In the genomic region with DNA sequence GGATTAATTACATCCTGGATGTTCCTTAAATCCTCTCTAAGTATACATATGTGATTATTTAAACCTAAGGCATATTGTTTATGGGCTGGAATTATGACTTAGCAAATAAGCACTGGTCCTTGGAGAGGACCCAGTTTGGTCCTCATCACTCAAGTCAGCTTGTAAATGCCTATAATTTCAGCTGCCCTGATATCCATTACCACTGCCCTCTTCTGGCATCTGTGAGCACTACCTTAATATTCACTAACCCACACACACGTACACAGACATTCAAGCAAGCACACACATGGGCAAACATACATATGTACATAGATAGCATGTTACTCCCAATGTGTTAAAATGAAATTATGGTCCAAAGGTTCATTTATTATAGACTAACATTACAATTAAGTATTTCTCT, we compare ENCODE assay signal across 16 mouse cellular contexts.
DNase-seq lines count a peak whose midpoint lies in the region; ATAC-seq and TF ChIP-seq lines count a peak whose summit lies in the region.
"Had no signal": no experiment of that assay in that cellular context is flagged by ENCODE, and none has a peak within 500 bp of the region (broad histone marks: within the 10 kb centered on the region; RNA-seq: fewer than 3 reads in every experiment).

No protein-coding gene starts in this region.

- intact Hi-C loops in gastrocnemius, postnatal 36 days (cut with DNase I): no loop called here

- no peak overlapping the region for H3K4me2 ChIP-seq in intestine, postnatal 0 days (replicated peaks; ENCODE audit: low read depth)
- H3K4me2 ChIP-seq in intestine, embryonic 15.5 days (replicated peaks): no peak overlapping the region
- H3K4me2 ChIP-seq in neural tube, embryonic 12.5 days (replicated peaks): no peak overlapping the region
- no peak overlapping the region for H3K4me2 ChIP-seq in neural tube, embryonic 15.5 days
- H3K4me2 ChIP-seq: embryonic facial prominence, embryonic 13.5 days; hindbrain, embryonic 15.5 days had no signal

- no peak overlapping the region for H3K9ac ChIP-seq in intestine, postnatal 0 days (ENCODE audit: low read depth, low read length)
- H3K9ac ChIP-seq in intestine, embryonic 15.5 days: no peak overlapping the region
- no peak overlapping the region for H3K9ac ChIP-seq in neural tube, embryonic 12.5 days
- no peak overlapping the region for H3K9ac ChIP-seq in neural tube, embryonic 15.5 days (replicated peaks)
- H3K9ac ChIP-seq: embryonic facial prominence, embryonic 13.5 days; hindbrain, embryonic 15.5 days had no signal

- H3K36me3 ChIP-seq in intestine, postnatal 0 days (ENCODE audit: control insufficient read depth, insufficient read depth): no peaks in the 10 kb centered on the region
- no peaks in the 10 kb centered on the region for H3K36me3 ChIP-seq in intestine, embryonic 15.5 days
- no peaks in the 10 kb centered on the region for H3K36me3 ChIP-seq in neural tube, embryonic 12.5 days
- no peaks in the 10 kb centered on the region for H3K36me3 ChIP-seq in neural tube, embryonic 15.5 days
- H3K36me3 ChIP-seq: embryonic facial prominence, embryonic 13.5 days; hindbrain, embryonic 15.5 days had no signal

- no peak for TF ChIP-seq CTCF in cerebellum, adult 2 months (IDR thresholded peaks at IDR 0.05; ENCODE audit: borderline replicate concordance, insufficient read depth, low read depth, low read length)
- peak; percentile 30; the same call in 1 of the 2 replicates for TF ChIP-seq CTCF in intestine, postnatal 0 days (IDR thresholded peaks at IDR 0.05; ENCODE audit: low read depth)

- H3K9me3 ChIP-seq in intestine, postnatal 0 days (ENCODE audit: control insufficient read depth): no peaks in the 10 kb centered on the region
- no peaks in the 10 kb centered on the region for H3K9me3 ChIP-seq in intestine, embryonic 15.5 days
- no peaks in the 10 kb centered on the region for H3K9me3 ChIP-seq in neural tube, embryonic 12.5 days
- H3K9me3 ChIP-seq in neural tube, embryonic 15.5 days (replicated peaks): no peaks in the 10 kb centered on the region
- H3K9me3 ChIP-seq: embryonic facial prominence, embryonic 13.5 days; hindbrain, embryonic 15.5 days had no signal

- WGBS in cerebellum, adult 2 months: 62% methylated on average over 1 of the region's 1 CpGs
- 52% methylated on average over 1 of the region's 1 CpGs for WGBS in intestine, postnatal 0 days
- WGBS in intestine, embryonic 15.5 days: 41% methylated on average over 1 of the region's 1 CpGs
- 51% methylated on average over 1 of the region's 1 CpGs for WGBS in neural tube, embryonic 12.5 days
- 37% methylated on average over 1 of the region's 1 CpGs for WGBS in neural tube, embryonic 15.5 days

- H3K4me3 ChIP-seq in cerebellum, adult 2 months (replicated peaks; ENCODE audit: insufficient read depth, low read depth, low read length): no peak overlapping the region
- H3K4me3 ChIP-seq in intestine, postnatal 0 days (ENCODE audit: low read depth, low read length): no peak overlapping the region
- no peak overlapping the region for H3K4me3 ChIP-seq in intestine, embryonic 15.5 days (replicated peaks)
- H3K4me3 ChIP-seq in neural tube, embryonic 12.5 days: no peak overlapping the region
- no peak overlapping the region for H3K4me3 ChIP-seq in neural tube, embryonic 15.5 days (replicated peaks)
- H3K4me3 ChIP-seq: embryonic facial prominence, embryonic 13.5 days; gastrocnemius, adult 2 months; hindbrain, embryonic 15.5 days; myocyte had no signal

- ATAC-seq in intestine, postnatal 0 days: no peak
- ATAC-seq in intestine, embryonic 15.5 days: no peak
- 0 out of 2 replicates have a peak, but pooled peaks have one; percentile 42 for ATAC-seq in neural tube, embryonic 12.5 days (ENCODE audit: low FRiP score, low read depth)
- no peak for ATAC-seq in neural tube, embryonic 15.5 days (ENCODE audit: low FRiP score)
- no peak for ATAC-seq in inflammation-experienced regulatory T-cells, adult 6 months

- no peak overlapping the region for H3K27ac ChIP-seq in cerebellum, adult 2 months (ENCODE audit: insufficient read depth, low read length)
- no peak overlapping the region for H3K27ac ChIP-seq in intestine, postnatal 0 days (ENCODE audit: low read depth, low read length)
- no peak overlapping the region for H3K27ac ChIP-seq in intestine, embryonic 15.5 days
- no peak overlapping the region for H3K27ac ChIP-seq in neural tube, embryonic 12.5 days
- H3K27ac ChIP-seq in neural tube, embryonic 15.5 days (replicated peaks): no peak overlapping the region
- H3K27ac ChIP-seq: embryonic facial prominence, embryonic 13.5 days; gastrocnemius, adult 2 months; hindbrain, embryonic 15.5 days had no signal

- H3K27me3 ChIP-seq in cerebellum, adult 2 months (ENCODE audit: control insufficient read depth, insufficient read depth, low read length): no peaks in the 10 kb centered on the region
- no peaks in the 10 kb centered on the region for H3K27me3 ChIP-seq in intestine, postnatal 0 days (replicated peaks; ENCODE audit: control insufficient read depth, insufficient read depth, low read length)
- H3K27me3 ChIP-seq in intestine, embryonic 15.5 days (replicated peaks): no peaks in the 10 kb centered on the region
- H3K27me3 ChIP-seq in neural tube, embryonic 12.5 days (replicated peaks): no peaks in the 10 kb centered on the region
- H3K27me3 ChIP-seq in neural tube, embryonic 15.5 days (replicated peaks): no peaks in the 10 kb centered on the region
- H3K27me3 ChIP-seq: embryonic facial prominence, embryonic 13.5 days; hindbrain, embryonic 15.5 days had no signal

- TF ChIP-seq POLR2A in cerebellum, adult 2 months (IDR thresholded peaks at IDR 0.05; ENCODE audit: borderline replicate concordance, insufficient read depth, low read length): no peak

- no peaks in the 10 kb centered on the region for H3K4me1 ChIP-seq in cerebellum, adult 2 months (ENCODE audit: control insufficient read depth, insufficient read depth, low read length)
- H3K4me1 ChIP-seq in intestine, postnatal 0 days (replicated peaks; ENCODE audit: control insufficient read depth, insufficient read depth, low read length): no peaks in the 10 kb centered on the region
- no peaks in the 10 kb centered on the region for H3K4me1 ChIP-seq in intestine, embryonic 15.5 days (replicated peaks)
- no peaks in the 10 kb centered on the region for H3K4me1 ChIP-seq in neural tube, embryonic 12.5 days
- H3K4me1 ChIP-seq in neural tube, embryonic 15.5 days: no peaks in the 10 kb centered on the region
- H3K4me1 ChIP-seq: embryonic facial prominence, embryonic 13.5 days; hindbrain, embryonic 15.5 days had no signal

- peak; percentile 19 to 27 for DNase-seq in cerebellum, postnatal 10 days
- DNase-seq in cerebellum, adult 2 months: no peak
- DNase-seq in gastrocnemius, postnatal 36 days: no peak
- DNase-seq: adrenal gland, postnatal 14 days; gastrocnemius, adult 2 months; heart, postnatal 10 days; lung, adult 18-20 months; thymus, postnatal 25 days had no signal

Comparison
In these comparisons a context has a peak if more than half of its experiments do, and no peak if none do; other contexts are left out.
1. DNase-seq: peak in cerebellum, postnatal 10 days (2 of 2); none in cerebellum, adult 2 months (0 of 2) and gastrocnemius, postnatal 36 days (0 of 2).